25 mouse cellular contexts compared by ENCODE assay signal in genomic region chr14:94098856-94099255, GRCm38 (mm10).
DNase-seq lines count a peak whose midpoint lies in the region; ATAC-seq and TF ChIP-seq lines count a peak whose summit lies in the region.
"Had no signal": no experiment of that assay in that cellular context is flagged by ENCODE, and none has a peak within 500 bp of the region (broad histone marks: within the 10 kb centered on the region; RNA-seq: fewer than 3 reads in every experiment).

No protein-coding gene starts in this region.

- H3K9me3 ChIP-seq in forebrain, embryonic 14.5 days (replicated peaks; ENCODE audit: control insufficient read depth, low read length): no peaks in the 10 kb centered on the region
- no peaks in the 10 kb centered on the region for H3K9me3 ChIP-seq in forebrain, embryonic 10.5 days
- H3K9me3 ChIP-seq: embryonic facial prominence, embryonic 15.5 days; heart, embryonic 10.5 days; limb, embryonic 10.5 days had no signal

- peak; percentile 36 for DNase-seq in forebrain, embryonic 14.5 days (ENCODE audit: low spot score)
- DNase-seq in forebrain, embryonic 10.5 days (ENCODE audit: extremely low spot score, low spot score): no peak
- DNase-seq in layer of hippocampus, adult 9-11 months: peak; percentile 16
- no peak for DNase-seq in layer of hippocampus, adult 9-10 months (ENCODE audit: low spot score)
- DNase-seq in brain, embryonic 14.5 days (ENCODE audit: low read depth): peak; percentile 55
- DNase-seq in left cerebral cortex, postnatal 25 days (ENCODE audit: low spot score in 2 of 2): peak; percentile 36 to 51
- DNase-seq in heart, adult 8-10 months (ENCODE audit: low spot score): no peak
- no peak for DNase-seq in lung, adult 2 months
- DNase-seq: adrenal gland, postnatal 25 days; cerebellum, adult 2 months; cerebellum, postnatal 36 days; kidney, adult 18-20 months; kidney, postnatal 10 days; liver, postnatal 0 days; lung, postnatal 14 days; spleen, adult 18-20 months; thymus, postnatal 4 days had no signal

- no peaks in the 10 kb centered on the region for H3K4me1 ChIP-seq in forebrain, embryonic 14.5 days (ENCODE audit: control insufficient read depth, insufficient read depth, low read length)
- H3K4me1 ChIP-seq in forebrain, embryonic 10.5 days: no peaks in the 10 kb centered on the region
- H3K4me1 ChIP-seq in lung, adult 2 months (ENCODE audit: control insufficient read depth, insufficient read depth, low read length): no peaks in the 10 kb centered on the region
- H3K4me1 ChIP-seq: embryonic facial prominence, embryonic 15.5 days; heart, embryonic 10.5 days had no signal

- TF ChIP-seq POLR2A in brain, embryonic 14.5 days (IDR thresholded peaks at IDR 0.05; ENCODE audit: borderline replicate concordance, extremely low read depth, insufficient read depth, insufficient read length, poor library complexity, severe bottlenecking): no peak
- TF ChIP-seq POLR2A in lung, adult 2 months (IDR thresholded peaks at IDR 0.05; ENCODE audit: borderline replicate concordance, extremely low read depth, low read depth, low read length): no peak

- no peak overlapping the region for H3K27ac ChIP-seq in forebrain, embryonic 14.5 days (ENCODE audit: low read depth, low read length)
- H3K27ac ChIP-seq in forebrain, embryonic 10.5 days: no peak overlapping the region
- H3K27ac ChIP-seq: embryonic facial prominence, embryonic 15.5 days; heart, embryonic 10.5 days; layer of hippocampus, adult 2 months; limb, embryonic 10.5 days had no signal

- intact Hi-C loops in left cerebral cortex, postnatal 25 days (cut with DNase I): no loop called here

- 60% methylated on average over 2 of the region's 2 CpGs for WGBS in forebrain, embryonic 14.5 days
- 66% methylated on average over 2 of the region's 2 CpGs for WGBS in forebrain, embryonic 10.5 days
- 48% methylated on average over 2 of the region's 2 CpGs for WGBS in lung, adult 2 months

- no peak overlapping the region for H3K9ac ChIP-seq in forebrain, embryonic 14.5 days (ENCODE audit: low read length)
- H3K9ac ChIP-seq: embryonic facial prominence, embryonic 15.5 days; liver, postnatal 0 days had no signal

- H3K4me3 ChIP-seq in forebrain, embryonic 14.5 days (ENCODE audit: low read depth, low read length): no peak overlapping the region
- no peak overlapping the region for H3K4me3 ChIP-seq in forebrain, embryonic 10.5 days
- H3K4me3 ChIP-seq in lung, adult 2 months (replicated peaks; ENCODE audit: extremely low read depth, low read depth, low read length): no peak overlapping the region
- H3K4me3 ChIP-seq: embryonic facial prominence, embryonic 15.5 days; heart, embryonic 10.5 days; layer of hippocampus, adult 2 months; limb, embryonic 10.5 days had no signal

- no peaks in the 10 kb centered on the region for H3K36me3 ChIP-seq in forebrain, embryonic 14.5 days (ENCODE audit: control insufficient read depth, insufficient read depth, low read length)
- H3K36me3 ChIP-seq in forebrain, embryonic 10.5 days (replicated peaks): no peaks in the 10 kb centered on the region
- H3K36me3 ChIP-seq: embryonic facial prominence, embryonic 15.5 days; heart, embryonic 10.5 days; limb, embryonic 10.5 days had no signal

- TF ChIP-seq CTCF in brain, embryonic 14.5 days (IDR thresholded peaks at IDR 0.05; ENCODE audit: borderline replicate concordance, extremely low read depth, insufficient read depth, insufficient read length): no peak
- TF ChIP-seq CTCF in lung, adult 2 months (IDR thresholded peaks at IDR 0.05; ENCODE audit: insufficient read depth, low read length): no peak

- H3K4me2 ChIP-seq in forebrain, embryonic 14.5 days (ENCODE audit: low read length): no peak overlapping the region
- H3K4me2 ChIP-seq: embryonic facial prominence, embryonic 15.5 days had no signal

- H3K27me3 ChIP-seq in forebrain, embryonic 14.5 days (replicated peaks; ENCODE audit: control insufficient read depth, insufficient read depth, low read length): no peaks in the 10 kb centered on the region
- H3K27me3 ChIP-seq in forebrain, embryonic 10.5 days (ENCODE audit: poor library complexity, severe bottlenecking): no peaks in the 10 kb centered on the region
- H3K27me3 ChIP-seq: embryonic facial prominence, embryonic 15.5 days; Patski had no signal

- ATAC-seq in forebrain, embryonic 14.5 days: 0 out of 2 replicates have a peak, but pooled peaks have one; percentile 52
- ATAC-seq: activated CD4-positive, CD25-positive, alpha-beta regulatory T cell, adult 4 months; CD4-positive, CD25-positive, alpha-beta regulatory T cell, adult 4 months; liver, postnatal 0 days; midbrain, embryonic 16.5 days; Patski had no signal

Comparison
In these comparisons a context has a peak if more than half of its experiments do, and no peak if none do; other contexts are left out.
1. DNase-seq: peak in forebrain, embryonic 14.5 days (single experiment), layer of hippocampus, adult 9-11 months (single experiment), brain, embryonic 14.5 days (single experiment) and left cerebral cortex, postnatal 25 days (2 of 2); none in forebrain, embryonic 10.5 days (single experiment), layer of hippocampus, adult 9-10 months (single experiment), heart, adult 8-10 months (single experiment) and lung, adult 2 months (single experiment).